Mouse (Mus musculus): ENCODE measurements around the gene Zfp341.
A peak's percentile ranks its signal among the peaks of the same experiment; 100 is the strongest.

Gene Zfp341

GRCm38 (mm10) chr2:154613118-154614115, at the start of gene Zfp341, which contains the start of gene 4930519P11Rik:
Zfp341 (plus strand) TSS chr2:154613297.
4930519P11Rik (minus strand) TSS chr2:154613437.
- peak; percentile 94 for DNase-seq (ENCODE audit: low spot score)

DNA sequence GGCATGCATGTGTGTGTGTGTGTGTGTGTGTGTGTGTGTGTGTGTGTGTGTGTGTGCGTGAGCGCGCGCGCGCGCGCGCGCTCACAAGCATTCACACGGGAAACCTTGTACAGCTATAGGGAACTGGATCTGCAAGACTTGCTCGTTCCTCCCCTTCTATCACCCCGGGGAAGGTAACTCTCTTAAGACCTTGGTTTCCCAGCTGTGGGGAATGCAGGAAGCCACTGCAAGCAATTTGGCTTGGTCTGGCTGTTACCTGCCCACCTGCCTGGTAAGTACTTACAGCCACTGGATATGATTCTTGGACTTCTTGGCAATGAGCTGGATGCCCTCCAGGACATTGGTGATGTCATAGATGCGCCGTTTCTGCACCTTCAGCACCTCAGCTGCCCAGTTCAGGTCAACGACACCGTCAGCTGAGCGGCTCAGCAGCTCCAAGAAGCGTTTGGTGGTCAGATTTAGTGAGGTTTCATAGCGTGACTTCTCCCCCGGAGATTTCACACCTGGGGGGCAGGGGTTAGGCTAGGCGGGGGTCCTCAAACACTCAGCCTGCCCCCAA, 49.4 kb upstream of the Zfp341 start:
- no peak for DNase-seq (ENCODE audit: low spot score)

DNA sequence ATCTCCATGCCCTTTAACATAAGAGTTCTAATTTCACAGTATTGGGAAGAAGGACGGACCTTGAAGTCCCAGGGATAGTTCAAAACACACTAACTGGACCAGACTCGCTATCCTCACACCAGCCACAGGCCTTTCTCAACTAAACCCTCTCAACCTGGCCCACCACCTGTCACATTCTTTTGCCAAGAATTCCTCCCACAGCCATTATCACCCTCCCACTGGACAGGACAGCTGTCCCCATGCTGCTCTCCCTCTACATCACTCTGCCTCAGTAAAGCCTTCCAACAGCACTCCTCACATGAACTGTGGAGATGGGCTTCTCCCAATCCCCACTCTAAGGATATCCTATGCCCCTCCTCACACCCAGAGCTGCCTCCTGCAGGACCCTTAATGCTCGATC, 47.5 kb upstream of the Zfp341 start:
- DNase-seq (ENCODE audit: low spot score), result no peak

- DNase-seq (ENCODE audit: low spot score), result no peak
These were observed 46.5 kb upstream of the Zfp341 start for GRCm38 (mm10) chr2:154566641-154567040.

GRCm38 (mm10) chr2:154567766-154568165, 45.3 kb upstream of the Zfp341 start:
- no peak for DNase-seq (ENCODE audit: low spot score)

DNA sequence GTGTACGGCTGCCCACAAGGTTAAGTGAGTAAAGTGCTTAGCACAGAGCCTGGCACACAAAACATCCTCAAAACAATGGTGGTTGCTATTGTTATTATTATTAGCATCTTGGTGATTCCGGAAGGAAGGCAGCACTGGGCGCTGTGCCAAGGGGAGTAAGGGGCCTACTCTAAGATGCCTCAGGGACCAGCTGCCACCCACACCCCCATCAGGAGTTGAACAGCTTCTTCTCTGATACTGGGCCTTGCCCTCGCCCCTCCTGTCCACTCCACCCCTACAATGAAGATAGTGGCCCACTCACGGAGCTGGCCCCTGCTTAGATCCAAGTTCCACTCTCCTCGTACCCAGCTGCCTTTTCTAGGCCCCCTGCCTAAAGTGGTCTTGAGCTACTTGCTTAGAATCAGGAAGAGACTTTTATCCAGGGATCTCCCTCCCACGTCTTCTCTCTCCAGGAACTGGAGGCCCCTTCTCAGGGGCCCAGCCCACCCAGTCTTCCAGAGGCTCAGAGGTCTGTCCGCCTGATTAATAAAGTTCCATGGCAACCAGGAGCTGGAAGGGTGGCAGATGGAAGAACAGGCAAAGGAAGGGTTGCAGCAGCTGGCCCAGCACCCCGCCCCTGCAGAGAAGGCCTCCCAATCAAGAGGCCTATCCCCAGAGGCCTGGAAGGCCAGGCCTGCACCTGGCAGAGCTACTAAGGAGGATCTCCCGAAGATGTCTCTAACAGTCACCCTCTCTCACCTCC, 44.6 kb upstream of the Zfp341 start:
- DNase-seq (ENCODE audit: low spot score), result peak; percentile 74

GRCm38 (mm10) chr2:154569071-154569748, 43.9 kb upstream of the Zfp341 start:
- peak; percentile 81 for DNase-seq (ENCODE audit: low spot score)

GRCm38 (mm10) chr2:154569836-154570286, 43.2 kb upstream of the Zfp341 start, which contains the start of gene E2f1:
E2f1 (minus strand) TSS chr2:154569892.
- DNase-seq (ENCODE audit: low spot score), result peak; percentile 98

GRCm38 (mm10) chr2:154570666-154571065, 42.4 kb upstream of the Zfp341 start:
- DNase-seq (ENCODE audit: low spot score), result no peak

DNA sequence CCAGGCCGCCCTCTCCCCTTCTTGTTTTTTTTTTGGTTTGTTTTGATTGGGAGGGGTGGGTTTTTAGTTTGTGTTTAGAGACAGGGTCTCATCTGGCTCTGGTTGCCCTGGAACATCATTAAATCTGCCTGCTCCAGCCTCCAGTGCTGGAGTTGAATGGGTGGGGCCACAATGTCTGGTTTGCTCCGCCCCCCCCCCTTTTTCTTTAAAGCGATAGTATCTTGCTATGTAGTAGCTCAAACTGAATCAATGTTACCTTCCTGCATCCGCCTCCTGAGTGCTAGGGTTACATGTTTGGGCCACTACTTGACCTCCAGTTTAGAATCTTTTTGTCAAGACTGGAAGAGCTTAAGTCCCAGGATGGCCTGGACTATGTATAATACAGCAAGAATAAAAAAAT, 41.8 kb upstream of the Zfp341 start:
- DNase-seq (ENCODE audit: low spot score), result no peak

DNA sequence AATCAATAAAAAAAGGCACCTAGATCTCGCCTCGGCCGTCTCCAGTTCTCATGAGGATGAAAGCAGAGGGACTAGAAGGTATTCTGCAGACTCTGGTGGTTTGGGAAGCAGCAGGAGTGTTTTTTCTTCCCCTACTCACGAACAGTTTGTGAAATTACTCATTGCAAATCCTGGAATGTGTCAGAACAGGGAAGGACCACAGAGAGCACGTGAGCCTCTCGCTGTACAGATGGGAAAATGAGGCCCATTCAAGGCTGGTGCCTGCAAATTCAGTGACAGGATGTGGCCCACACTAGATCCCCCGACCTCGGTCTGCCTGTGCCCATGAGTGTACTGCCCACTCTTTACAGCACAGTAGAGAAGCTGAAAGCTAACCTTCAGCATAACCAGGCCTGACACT, 41.1 kb upstream of the Zfp341 start:
- no peak for DNase-seq (ENCODE audit: low spot score)

- DNase-seq (ENCODE audit: low spot score), result no peak
These were observed 40.1 kb upstream of the Zfp341 start for GRCm38 (mm10) chr2:154572996-154573395.

DNA sequence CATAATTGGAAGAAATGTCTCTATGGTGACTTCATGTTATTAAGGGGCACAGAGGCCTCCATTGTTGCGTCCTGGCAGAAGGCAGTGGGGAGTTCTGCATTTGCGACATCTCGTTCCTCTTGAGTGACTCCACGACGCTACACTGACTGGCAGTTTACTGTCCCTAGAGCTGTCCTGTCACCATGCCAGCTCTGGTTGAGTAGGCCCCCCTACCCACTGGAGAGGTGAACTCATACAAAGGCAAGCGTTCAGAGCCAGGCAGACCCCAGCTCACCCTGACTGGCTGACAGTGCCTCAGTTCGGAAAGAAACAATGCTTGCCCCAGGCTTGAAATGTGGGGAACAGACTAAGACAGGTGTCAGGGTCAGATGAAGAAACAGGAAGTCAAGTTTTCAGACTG, 38.8 kb upstream of the Zfp341 start:
- DNase-seq (ENCODE audit: low spot score), result no peak

GRCm38 (mm10) chr2:154576876-154577743, 36.0 kb upstream of the Zfp341 start:
- DNase-seq (ENCODE audit: low spot score), result peak; percentile 48

GRCm38 (mm10) chr2:154577744-154578067, 35.4 kb upstream of the Zfp341 start:
- no peak for DNase-seq (ENCODE audit: low spot score)

GRCm38 (mm10) chr2:154580586-154580985, 32.5 kb upstream of the Zfp341 start:
- no peak for DNase-seq (ENCODE audit: low spot score)

GRCm38 (mm10) chr2:154581421-154581820, 31.7 kb upstream of the Zfp341 start:
- no peak for DNase-seq (ENCODE audit: low spot score)

DNA sequence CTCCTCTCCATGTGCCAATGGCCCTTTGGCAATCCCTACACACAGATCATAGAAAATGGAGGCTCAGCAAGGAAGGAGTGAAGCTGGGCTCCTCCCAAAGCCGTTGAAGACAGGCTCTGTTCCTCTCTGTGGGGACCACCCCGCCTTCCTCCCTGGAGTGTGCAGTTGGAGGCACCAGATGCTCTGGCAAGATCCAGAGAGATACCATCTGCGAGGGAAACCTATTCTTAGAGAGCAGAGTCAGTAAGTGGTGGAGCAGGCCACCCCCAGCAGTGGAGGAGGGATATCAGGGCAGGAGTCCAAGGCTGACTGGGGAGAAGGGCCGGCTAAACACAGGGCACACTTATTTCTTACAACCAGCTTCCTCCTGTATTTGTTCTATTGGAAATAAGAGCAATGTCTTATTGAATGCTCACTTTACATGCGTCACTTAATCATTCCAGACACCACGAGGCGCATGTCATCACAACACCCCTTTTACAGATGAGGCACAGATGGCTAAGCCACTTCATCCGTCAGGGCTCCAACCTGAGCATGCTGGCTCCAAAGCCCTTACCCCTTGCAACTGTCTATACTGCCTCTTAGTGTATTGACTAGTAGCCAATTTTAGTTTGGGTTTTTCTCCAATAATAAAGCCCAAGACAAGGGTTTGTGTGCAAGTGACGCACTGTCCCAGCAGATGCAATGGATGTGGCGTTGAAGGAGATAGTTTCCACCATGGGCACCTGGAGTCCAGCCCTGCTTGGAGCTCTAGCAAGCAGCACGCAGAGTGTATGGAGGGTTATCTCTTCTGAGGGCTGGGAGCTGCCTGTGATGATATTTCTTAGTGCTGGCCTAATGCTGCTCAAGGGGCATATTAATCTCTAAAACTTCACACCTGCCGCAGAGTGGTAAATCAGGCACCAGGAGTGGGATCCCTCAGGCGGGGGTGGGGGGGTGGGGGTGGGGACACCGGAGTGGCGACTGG, 28.9 kb upstream of the Zfp341 start:
- peak; percentile 91 for DNase-seq (ENCODE audit: low spot score)

- DNase-seq (ENCODE audit: low spot score), result no peak
These were observed 28.0 kb upstream of the Zfp341 start for GRCm38 (mm10) chr2:154584931-154585601.

Measured in MN1 (cell line).